Mouse (Mus musculus): ENCODE results near the gene Hoxc8.

GRCm38 (mm10) chr15:102990461-102991397 lies at the start of gene Hoxc8:
- TF ChIP-seq CTCF (IDR thresholded peaks at IDR 0.05; ENCODE audit: extremely low read depth, insufficient read depth, insufficient read length, insufficient replicate concordance) (no peak), POLR2A (IDR thresholded peaks at IDR 0.05; ENCODE audit: low read depth, low read length) (no peak)

All from spleen, adult 2 months (tissue).